Mouse (Mus musculus): Measurements from ENCODE around the gene Mipol1.

The Mipol1 gene

GRCm38 (mm10) chr12:57243671-57244495, 13.7 kb downstream of the Mipol1 start:
- DNase-seq = no peak

GRCm38 (mm10) chr12:57258572-57258971, 28.3 kb downstream of the Mipol1 start:
- DNase-seq = no peak

DNA sequence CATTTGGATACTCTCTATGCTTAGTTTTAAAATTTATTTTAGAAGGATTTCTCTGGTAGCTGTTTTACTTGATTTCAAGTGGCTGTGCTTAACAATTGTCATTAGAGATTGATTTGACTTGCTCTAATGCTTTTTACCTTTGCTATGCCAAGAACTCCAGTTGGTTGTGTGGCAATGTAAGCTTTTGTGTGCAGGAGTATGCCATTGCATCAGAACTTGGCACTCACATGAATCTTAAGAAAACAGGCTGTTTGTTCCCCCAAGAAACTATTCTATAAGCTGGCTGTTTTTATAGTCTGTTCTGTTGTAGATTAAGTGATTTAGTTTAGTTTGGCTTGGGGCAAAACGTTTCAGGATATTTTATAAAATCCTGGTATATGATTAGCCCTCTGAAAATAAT, 45.2 kb downstream of the Mipol1 start:
- DNase-seq = no peak

GRCm38 (mm10) chr12:57281155-57282114, 51.2 kb downstream of the Mipol1 start:
- peak; percentile 23 to 42 for DNase-seq

DNA sequence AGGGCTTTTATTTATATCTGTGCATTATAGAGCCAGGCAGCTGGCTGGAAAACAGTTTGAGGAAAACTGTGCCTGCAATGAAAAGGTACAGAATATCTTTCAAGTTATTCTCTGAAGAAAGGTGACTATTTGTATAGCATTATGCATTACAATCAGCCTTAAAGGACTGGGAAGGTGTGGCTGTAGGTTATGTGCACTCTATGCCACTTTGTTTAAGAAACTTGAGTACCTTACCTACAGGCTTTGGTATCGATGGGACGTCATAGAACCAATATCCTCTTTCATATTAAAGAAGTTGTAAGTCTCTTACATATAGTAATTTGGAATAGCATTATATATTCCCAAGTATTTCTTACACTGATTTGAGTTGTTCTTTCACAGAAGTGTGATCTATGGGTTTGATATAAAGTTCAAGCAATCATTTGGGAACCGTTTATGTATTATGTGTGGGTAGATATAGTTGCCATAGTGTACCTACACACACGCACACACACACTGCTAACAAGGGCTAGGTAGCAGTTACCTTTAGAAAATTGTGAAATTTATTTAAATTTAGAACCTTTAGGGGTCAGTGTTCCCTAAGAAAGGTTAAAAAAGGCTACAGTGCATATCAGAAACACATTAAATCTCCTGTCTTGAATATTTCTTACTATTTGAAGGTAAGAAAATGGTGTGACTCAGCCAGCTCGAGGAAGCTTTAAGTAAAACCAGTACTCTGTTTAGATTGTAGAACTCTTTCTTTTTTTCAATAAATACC, 55.3 kb downstream of the Mipol1 start:
- no peak for DNase-seq

- no peak for DNase-seq
Measured at GRCm38 (mm10) chr12:57307337-57307736, 77.1 kb downstream of the Mipol1 start.

GRCm38 (mm10) chr12:57307748-57308147, 77.5 kb downstream of the Mipol1 start:
- DNase-seq = no peak

GRCm38 (mm10) chr12:57339053-57339452, 108.8 kb downstream of the Mipol1 start:
- DNase-seq = no peak

GRCm38 (mm10) chr12:57340111-57340510, 109.9 kb downstream of the Mipol1 start:
- no peak for DNase-seq

DNA sequence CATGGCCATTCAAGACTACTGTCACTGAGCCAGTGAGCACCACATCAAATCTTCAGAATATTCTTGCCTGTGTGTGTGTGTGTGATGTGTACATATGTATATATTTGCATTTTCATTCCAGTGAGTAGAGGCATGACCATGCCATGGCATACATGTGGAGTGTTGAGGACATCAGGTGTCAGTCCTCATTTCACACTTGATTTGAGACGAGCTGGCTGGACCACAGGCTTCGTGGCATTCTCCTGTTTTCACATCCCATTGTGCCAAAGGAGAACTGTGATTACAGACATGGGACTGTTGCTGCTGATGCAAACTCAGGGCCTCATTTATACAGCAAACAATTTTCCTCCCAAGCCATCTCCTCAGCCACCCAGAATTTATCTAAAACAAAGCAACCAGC, 132.5 kb downstream of the Mipol1 start:
- no peak for DNase-seq

GRCm38 (mm10) chr12:57364027-57364426, 133.8 kb downstream of the Mipol1 start:
- no peak for DNase-seq

DNA sequence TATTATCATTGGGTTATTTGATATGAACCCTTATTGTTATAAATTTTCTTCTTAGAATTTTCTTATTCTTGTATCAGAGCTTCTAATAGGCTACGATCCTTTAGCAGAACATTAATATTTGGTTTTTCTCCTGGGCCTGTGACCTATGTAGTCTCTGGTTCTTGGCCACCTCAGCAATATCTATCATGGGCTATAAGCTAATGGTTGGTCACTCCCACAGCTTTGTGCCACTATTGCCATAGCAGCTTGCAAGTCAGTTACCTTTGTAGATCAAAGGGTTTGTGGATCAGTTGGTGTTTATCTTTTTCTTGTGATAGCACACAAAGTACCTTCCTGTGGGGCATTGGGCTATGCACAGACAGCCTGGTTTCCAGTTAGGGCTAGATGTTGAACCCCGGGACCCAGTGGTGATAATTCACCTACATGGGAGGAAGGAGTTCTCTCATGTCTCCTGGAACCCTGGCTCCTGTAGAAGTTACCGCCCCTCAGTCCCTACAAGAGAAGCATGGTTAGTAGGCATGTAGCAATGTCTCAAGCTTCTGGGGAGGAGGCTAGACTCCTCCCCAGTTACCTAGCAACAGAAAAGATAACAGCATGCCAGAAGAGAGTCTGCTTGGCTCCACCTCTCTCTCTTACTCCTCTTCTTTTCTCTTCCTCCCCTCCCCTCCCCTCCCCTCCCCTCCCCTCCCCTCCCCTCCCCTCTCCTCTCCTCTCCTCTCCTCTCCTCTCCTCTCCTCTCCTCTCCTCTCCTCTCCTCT, 141.7 kb downstream of the Mipol1 start:
- no peak for DNase-seq

DNA sequence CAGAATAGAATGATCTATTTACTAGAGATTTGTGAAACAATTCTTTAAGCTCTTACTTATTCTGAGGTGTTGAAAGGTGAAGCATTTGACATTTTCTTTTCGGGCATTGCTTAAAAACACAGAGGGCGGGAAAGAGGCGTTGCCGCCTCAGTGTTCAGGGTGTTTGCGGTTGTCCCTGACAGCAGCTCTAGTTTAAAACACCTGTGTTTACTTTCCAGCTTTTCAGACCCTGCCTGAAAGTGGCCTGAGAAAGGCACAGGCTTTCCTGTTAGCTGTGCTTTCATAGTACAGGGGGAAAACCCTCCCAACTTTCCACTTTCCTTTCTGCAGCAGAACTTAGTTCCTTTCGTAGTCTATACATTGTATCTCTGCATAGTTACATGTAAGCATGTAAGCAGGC, 152.6 kb downstream of the Mipol1 start:
- DNase-seq = no peak

GRCm38 (mm10) chr12:57387588-57388292, 157.5 kb downstream of the Mipol1 start:
- DNase-seq = no peak

DNA sequence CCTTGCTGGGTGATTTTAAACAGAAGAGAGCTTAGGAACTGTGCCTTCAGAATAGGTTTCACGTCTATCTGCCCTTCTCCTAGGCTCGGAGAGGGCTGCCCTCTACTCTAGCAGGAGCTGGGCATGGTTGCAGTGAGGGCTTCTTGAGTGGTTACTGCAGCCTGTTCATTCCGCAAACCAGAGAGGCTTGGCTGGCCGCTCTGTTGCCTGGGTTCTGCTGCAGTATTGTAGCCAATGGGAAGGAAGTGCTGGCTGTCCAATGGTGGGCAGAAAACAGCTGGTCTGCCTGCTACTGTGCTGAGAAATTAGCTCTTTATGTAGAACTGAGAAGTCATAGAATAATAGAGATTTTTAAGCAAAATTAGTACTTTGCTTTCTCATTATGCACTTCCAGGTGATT, 169.3 kb downstream of the Mipol1 start:
- no peak for DNase-seq

GRCm38 (mm10) chr12:57400186-57400585, 170.0 kb downstream of the Mipol1 start:
- no peak for DNase-seq

GRCm38 (mm10) chr12:57401126-57401525, 170.9 kb downstream of the Mipol1 start:
- DNase-seq = no peak

- DNase-seq = no peak
Measured at GRCm38 (mm10) chr12:57402360-57402759, 172.1 kb downstream of the Mipol1 start.

- DNase-seq = no peak
Measured at GRCm38 (mm10) chr12:57409976-57410375, 179.7 kb downstream of the Mipol1 start.

GRCm38 (mm10) chr12:57413833-57414232, 183.6 kb downstream of the Mipol1 start:
- DNase-seq = no peak

GRCm38 (mm10) chr12:57424902-57425301, 194.7 kb downstream of the Mipol1 start:
- DNase-seq = peak in 1 of 2 experiments; percentile 8

All from kidney, postnatal 36 days (tissue).